Mouse (Mus musculus) common myeloid progenitor, adult 5-6 weeks (primary cell): ENCODE results near the gene Unc79. TPM values are rescaled to one million over a fixed set of nuclear protein-coding genes. Genes with fewer than 3 reads are reported as not detected.

ENCODE experiments used
- ATAC-seq: replicated peaks from 2 replicates; pipeline ENCODE4 v1.8.0; 2016; ENCODE audit warnings: low read depth, mild to moderate bottlenecking, moderate TSS enrichment, inconsistent platforms; ENCODE audit not compliant: poor library complexity, severe bottlenecking
- total RNA-seq: library from RNA; stranded (forward); fragments of 200-1000, 187-1606 nt; gene quantifications from 2 replicates; pipeline ENCODE4 v1.2.3, GENCODE M21; 2017

The Unc79 gene
- total RNA-seq, 1 experiment from 2014 or later, result 0.09 TPM

DNA sequence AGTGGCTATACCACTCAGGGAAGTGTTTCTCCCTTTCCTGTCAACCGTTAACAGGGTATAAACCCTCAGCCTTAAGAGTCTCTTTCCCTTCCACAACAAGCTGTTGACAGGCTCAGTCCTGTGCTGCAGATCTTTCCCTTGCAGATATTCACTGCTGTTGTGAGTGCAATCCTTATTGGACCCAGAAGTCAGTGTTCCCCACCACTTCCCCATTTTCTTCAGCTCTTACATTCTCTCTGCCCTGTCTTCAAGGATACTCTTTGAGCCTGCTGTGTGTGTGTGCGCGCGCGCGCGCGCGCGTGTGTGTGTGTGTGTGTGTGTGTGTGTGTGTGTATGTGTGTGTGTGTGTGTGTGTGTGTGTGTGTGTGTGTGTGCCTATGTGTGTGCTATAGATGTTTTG lies 90.7 kb downstream of the Unc79 start:
- peak; percentile 91 for ATAC-seq

GRCm38 (mm10) chr12:103040136-103040535 lies 91.5 kb downstream of the Unc79 start:
- ATAC-seq, result no peak

- no peak for ATAC-seq
Observed at GRCm38 (mm10) chr12:103041401-103041800, 92.7 kb downstream of the Unc79 start.

DNA sequence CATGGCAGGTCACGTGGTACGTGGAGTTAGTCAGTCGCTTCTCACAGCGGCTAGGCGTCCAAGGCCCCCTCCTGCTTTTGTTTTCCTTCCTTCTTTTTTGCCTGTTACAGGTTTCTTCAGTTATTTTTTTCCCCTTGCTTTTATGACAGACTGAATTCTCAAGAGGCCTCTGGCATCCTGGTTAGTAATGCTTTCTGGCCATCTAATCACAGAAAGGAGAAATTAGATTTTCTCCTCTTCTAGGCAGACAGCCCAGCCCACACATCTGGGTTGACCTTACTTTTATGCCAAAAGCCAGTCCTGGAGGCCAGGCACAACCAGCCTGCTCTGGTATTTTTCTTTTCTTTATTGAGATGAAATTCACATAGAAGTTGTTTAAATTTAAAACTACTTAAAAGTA lies 94.1 kb downstream of the Unc79 start:
- ATAC-seq, result no peak

DNA sequence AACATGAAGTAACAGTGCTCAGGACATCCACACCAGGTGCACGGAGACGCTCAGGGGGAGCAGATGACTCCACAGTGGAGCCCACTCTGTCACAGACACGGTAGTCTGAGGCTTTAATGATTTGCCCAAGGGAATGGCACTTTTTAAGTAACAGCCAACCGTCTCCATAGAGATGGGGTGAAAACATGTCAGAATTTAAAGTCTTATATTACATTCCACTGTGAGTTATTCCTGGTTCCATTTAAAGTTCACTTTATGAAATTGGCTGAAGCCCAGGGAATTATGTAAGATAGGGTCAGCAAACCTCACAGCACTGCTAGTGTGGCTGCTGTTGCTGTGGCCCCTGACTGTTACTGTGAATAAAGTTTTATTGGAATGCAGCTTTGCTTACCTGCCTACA lies 95.8 kb downstream of the Unc79 start:
- no peak for ATAC-seq

DNA sequence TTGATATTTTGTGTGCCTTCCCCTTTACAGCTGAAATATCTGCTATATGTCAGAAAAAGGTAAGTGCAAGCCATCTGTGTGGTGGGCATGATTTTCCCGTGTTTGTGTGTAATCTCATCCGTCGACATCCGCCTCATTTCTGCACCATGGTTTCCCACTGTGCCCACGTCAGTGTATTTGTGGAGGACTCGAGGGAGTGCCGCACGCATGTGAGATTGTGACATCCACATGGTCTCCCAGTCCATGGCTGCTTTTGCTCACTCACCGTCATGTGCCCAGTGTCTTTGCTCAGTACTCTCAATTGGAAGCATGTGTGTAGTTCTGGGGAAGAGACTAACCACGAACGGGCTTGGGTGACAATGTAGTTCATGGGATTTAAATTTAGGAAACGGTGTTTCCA lies 101.2 kb downstream of the Unc79 start:
- ATAC-seq, result no peak

DNA sequence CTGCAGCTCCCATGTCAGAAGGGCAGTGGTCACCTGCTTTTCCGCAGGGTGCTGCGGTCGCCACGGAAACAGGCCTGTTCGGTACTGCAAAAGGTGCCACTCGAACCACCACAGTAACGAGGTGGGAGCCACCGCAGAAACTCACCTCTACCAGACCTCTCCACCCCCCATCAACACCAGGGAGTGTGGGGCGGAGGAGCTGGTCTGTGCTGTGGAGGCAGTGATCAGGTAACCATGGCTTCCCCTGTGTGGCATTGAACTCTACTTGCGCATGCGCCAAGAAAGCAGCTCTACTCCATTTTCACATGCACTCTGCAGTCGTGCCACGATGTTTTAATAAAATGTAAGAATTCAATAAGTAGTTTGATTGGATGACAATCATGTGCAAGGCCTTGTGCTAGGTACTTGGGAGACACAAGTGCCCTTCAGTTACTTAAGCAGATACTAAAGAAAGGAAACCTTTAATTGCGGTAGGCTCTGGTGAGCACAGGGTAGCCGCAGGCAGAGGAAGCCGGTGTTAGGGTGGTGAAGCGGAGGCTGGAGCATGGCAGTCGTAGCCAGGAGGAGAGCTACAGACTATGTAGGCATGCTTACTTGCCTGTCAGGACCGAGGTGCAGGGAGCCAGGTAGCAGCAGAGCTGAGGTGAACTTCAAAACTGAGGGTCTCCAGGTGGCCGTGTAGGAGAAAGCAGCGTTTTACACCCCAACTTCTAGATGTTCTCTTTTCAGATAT lies 110.8 kb downstream of the Unc79 start:
- no peak for ATAC-seq

- ATAC-seq, result no peak
Observed at GRCm38 (mm10) chr12:103060791-103061190, 112.1 kb downstream of the Unc79 start.

- no peak for ATAC-seq
Observed at GRCm38 (mm10) chr12:103062133-103062532, 113.5 kb downstream of the Unc79 start.

DNA sequence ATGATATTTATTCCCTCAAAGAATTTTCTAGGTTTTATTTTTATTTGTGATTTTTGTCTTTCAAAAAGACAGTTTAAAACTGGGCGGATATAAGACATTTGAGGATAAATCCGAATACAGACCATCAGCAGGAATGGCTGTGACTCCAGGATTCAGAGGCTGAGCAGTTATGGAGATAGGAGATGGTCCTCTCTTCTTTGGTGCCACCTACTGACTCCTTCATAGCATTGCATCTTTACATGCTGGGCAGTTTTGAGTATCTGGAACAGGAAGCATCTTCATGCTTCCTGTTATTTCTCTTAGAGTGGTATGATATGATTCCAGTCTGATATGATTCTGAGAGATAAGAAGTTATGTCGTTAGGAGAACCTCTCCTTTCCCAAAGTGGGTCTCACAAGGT lies 116.3 kb downstream of the Unc79 start:
- ATAC-seq, result peak; percentile 96

GRCm38 (mm10) chr12:103068161-103068560 lies 119.5 kb downstream of the Unc79 start:
- no peak for ATAC-seq

DNA sequence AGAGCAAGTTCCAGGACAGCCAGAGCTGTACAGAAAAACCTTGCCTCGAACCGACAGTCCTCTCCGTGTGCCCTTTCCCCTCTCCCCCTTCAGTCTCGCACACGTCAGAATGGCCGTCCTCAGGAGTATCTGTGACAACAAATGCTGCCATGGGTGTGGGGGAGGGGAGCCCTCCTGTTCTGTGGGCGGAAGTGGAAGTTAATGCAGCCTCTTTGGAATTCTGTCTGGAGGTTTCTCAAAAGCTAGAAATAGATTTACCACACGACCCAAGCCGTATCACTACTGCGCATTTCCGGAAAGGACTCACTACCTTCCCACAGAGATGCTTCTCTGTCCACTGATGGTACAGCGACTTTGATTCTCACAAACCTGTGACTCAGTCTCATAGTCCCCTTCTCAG lies 120.9 kb downstream of the Unc79 start:
- ATAC-seq, result no peak

DNA sequence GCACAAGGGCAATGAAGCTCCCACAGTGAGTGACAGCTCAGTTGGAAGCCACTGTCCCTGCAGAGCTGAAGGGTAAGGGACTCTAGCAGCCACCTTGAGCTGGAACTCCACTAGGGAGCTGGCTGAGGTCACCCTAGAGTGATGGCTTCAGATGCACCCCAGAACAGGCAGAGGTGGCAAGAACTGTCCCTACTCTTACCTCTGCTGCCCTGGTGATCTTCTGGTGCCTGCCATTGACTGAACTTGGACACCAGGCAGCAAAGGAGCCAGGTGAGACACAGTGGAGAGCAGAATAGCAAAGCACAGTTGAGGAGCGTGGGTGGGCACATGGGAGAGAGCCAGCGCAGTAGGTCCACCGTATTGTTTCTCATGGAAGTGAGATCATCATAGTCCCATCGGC lies 125.3 kb downstream of the Unc79 start:
- ATAC-seq, result no peak

GRCm38 (mm10) chr12:103078751-103079150 lies 130.1 kb downstream of the Unc79 start:
- no peak for ATAC-seq

DNA sequence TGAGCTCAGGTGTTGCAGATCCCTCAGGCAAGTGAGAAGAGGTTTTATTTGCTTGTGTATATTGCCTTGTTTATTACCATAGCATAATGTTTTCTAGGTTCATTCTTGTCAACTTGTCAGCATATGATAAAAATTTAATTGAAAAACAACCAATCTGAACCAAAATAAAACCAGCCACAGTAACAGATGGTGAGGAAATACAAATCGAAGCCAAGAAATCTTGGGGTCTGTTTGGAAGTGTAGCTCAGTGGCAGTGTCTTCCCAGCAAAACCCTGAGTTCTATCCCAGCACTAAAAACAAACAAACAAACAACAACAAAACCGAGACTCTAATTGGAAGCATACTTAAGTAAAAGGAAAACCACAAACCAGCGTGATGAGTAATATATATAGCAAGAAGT lies 131.4 kb downstream of the Unc79 start:
- no peak for ATAC-seq

GRCm38 (mm10) chr12:103091831-103092230 lies 143.2 kb downstream of the Unc79 start:
- ATAC-seq, result no peak

- ATAC-seq, result no peak
Observed at GRCm38 (mm10) chr12:103095160-103095559, 146.5 kb downstream of the Unc79 start.

- peak; percentile 79 for ATAC-seq
Observed at GRCm38 (mm10) chr12:103099185-103099584, 150.5 kb downstream of the Unc79 start.

- no peak for ATAC-seq
Observed at GRCm38 (mm10) chr12:103100088-103100487, 151.4 kb downstream of the Unc79 start.

DNA sequence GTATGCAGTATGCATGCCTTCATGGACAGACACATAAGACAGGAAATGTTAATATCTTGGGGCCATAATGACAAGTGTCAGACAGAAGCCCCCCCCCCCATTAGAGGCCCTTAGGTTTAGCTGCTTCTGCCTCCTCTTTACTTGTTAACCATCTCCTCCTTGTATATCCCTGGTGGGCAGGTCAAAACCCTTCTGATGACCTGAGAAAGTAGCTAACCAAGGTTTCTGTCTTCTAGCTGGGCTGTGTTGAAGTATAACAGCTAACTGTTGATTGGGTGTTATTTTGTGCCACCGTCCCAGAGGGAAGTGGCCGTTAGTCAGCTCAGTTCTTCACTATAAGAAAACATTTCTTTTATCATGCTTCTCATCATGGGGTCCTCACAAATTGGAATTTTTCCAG lies 154.4 kb downstream of the Unc79 start:
- no peak for ATAC-seq

DNA sequence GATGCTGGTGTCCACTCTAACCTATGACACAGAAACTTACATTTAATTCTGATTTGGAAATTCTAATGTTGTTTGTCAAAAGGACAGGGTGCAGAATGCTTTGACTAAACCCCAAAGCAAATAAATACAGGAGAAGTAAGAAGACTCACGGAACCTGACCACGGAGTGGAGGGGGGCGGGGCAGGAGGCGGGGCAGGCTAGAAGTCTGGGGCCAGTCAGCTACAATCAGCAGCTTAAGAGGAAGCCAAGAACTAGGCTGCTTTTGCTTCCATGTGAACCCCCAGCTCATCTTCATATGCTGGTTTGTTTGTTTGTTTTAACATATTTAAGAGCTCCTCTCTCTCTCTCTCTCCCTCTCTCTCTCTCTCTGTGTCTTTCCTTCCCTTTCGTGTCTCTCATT lies 154.9 kb downstream of the Unc79 start:
- peak; percentile 94 for ATAC-seq

GRCm38 (mm10) chr12:103109301-103109700 lies 160.6 kb downstream of the Unc79 start:
- ATAC-seq, result no peak
